Mouse (Mus musculus): ENCODE measurements around the gene Tnfrsf13b. TPM values are rescaled to one million over a fixed set of nuclear protein-coding genes. Genes with fewer than 3 reads are reported as not detected.
A peak's percentile ranks its signal among the peaks of the same experiment; 100 is the strongest.

Tnfrsf13b gene
- polyA plus RNA-seq (2015; fragmentation: Nextera tagmentation; extraction: Ambion mirVana), result 0.48 and 0.63 TPM in 2 replicates

GRCm38 (mm10) chr11:61126606-61127355 lies at the start of gene Tnfrsf13b:
TSS of gene Tnfrsf13b (plus strand) at chr11:61126755.
- H3K4me3 ChIP-seq, result no peak within 1 kb of the TSS
- no peaks in the 10 kb centered on the region for H3K36me3 ChIP-seq (ENCODE audit: poor library complexity, severe bottlenecking)
- no peak for ATAC-seq
- no peaks in the 10 kb centered on the region for H3K4me1 ChIP-seq
- no peaks in the 10 kb centered on the region for H3K9me3 ChIP-seq (replicated peaks)
- no peaks in the 10 kb centered on the region for H3K27me3 ChIP-seq
- no peak within 1 kb of the TSS for H3K27ac ChIP-seq
- WGBS, result 87% methylated on average over 23 of the region's 23 CpGs
- no peak within 1 kb of the TSS for H3K9ac ChIP-seq
- no peak within 1 kb of the TSS for H3K4me2 ChIP-seq

DNA sequence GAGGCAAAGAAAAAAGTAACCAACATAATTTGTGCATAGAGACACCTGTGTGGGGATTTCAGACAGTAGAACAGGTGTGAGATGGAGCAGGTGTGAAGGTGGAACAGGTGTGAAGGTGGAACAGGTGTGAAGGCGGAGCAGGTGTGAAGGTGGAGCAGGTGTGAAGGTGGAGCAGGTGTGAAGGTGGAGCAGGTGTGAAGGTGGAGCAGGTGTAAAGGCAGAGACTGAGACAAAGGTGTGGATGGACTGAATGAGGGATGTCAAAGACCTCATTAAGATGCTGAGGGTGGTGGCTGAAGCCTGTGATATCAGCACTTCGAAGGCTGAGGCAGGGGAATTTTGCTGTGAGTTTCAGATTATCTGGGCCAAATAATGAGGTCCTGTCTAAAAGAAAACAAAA lies 44.9 kb upstream of the Tnfrsf13b start:
- Histone ChIP-seq H3K4me2 (no peak overlapping the region), H3K27ac (no peak overlapping the region), H3K9me3 (replicated peaks) (no peaks in the 10 kb centered on the region), H3K27me3 (no peaks in the 10 kb centered on the region), H3K4me3 (no peak overlapping the region), H3K4me1 (no peaks in the 10 kb centered on the region), H3K36me3 (ENCODE audit: poor library complexity, severe bottlenecking) (no peaks in the 10 kb centered on the region), H3K9ac (no peak overlapping the region)
- 80% methylated on average over 2 of the region's 2 CpGs for WGBS
- no peak for ATAC-seq

GRCm38 (mm10) chr11:61090195-61090594 lies 36.4 kb upstream of the Tnfrsf13b start:
- no peaks in the 10 kb centered on the region for H3K9me3 ChIP-seq (replicated peaks)
- H3K9ac ChIP-seq, result no peak overlapping the region
- H3K36me3 ChIP-seq (ENCODE audit: poor library complexity, severe bottlenecking), result no peaks in the 10 kb centered on the region
- no peaks in the 10 kb centered on the region for H3K4me1 ChIP-seq
- no peak overlapping the region for H3K4me3 ChIP-seq
- no peaks in the 10 kb centered on the region for H3K27me3 ChIP-seq
- no peak overlapping the region for H3K27ac ChIP-seq
- ATAC-seq, result no peak
- 69% methylated on average over 7 of the region's 7 CpGs for WGBS
- no peak overlapping the region for H3K4me2 ChIP-seq

DNA sequence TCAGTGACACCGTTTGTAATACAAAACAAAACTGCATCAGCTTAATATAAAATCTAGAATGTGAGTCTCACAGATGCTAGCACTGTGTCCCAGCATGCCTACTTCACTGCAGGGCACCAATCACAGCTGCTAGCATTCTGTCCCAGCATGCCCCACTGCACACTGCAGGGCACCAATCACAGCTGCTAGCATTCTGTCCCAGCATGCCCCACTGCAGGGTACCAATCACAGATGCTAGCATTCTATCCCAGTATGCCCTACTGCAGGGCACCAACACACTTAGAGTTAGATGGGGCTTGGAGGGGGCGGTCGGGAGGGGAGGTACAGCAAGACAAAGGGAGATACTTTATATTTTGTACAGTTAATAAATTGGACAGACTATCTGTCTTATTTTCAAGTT lies 35.4 kb upstream of the Tnfrsf13b start:
- Histone ChIP-seq H3K4me1 (no peaks in the 10 kb centered on the region), H3K4me3 (no peak overlapping the region), H3K36me3 (ENCODE audit: poor library complexity, severe bottlenecking) (no peaks in the 10 kb centered on the region), H3K9me3 (replicated peaks) (no peaks in the 10 kb centered on the region), H3K4me2 (no peak overlapping the region), H3K27me3 (no peaks in the 10 kb centered on the region), H3K27ac (no peak overlapping the region), H3K9ac (no peak overlapping the region)
- 51% methylated on average over 3 of the region's 3 CpGs for WGBS
- peak; percentile 45; the same call in 1 of the 2 replicates for ATAC-seq

- H3K9me3 ChIP-seq (replicated peaks), result no peaks in the 10 kb centered on the region
- no peak overlapping the region for H3K4me3 ChIP-seq
- H3K27ac ChIP-seq, result no peak overlapping the region
- no peaks in the 10 kb centered on the region for H3K4me1 ChIP-seq
- no peaks in the 10 kb centered on the region for H3K36me3 ChIP-seq (ENCODE audit: poor library complexity, severe bottlenecking)
- 12% methylated on average over 7 of the region's 7 CpGs for WGBS
- no peak for ATAC-seq
- H3K27me3 ChIP-seq, result no peaks in the 10 kb centered on the region
- H3K4me2 ChIP-seq, result no peak overlapping the region
- H3K9ac ChIP-seq, result no peak overlapping the region
These were observed 34.8 kb upstream of the Tnfrsf13b start for GRCm38 (mm10) chr11:61091642-61092262.

DNA sequence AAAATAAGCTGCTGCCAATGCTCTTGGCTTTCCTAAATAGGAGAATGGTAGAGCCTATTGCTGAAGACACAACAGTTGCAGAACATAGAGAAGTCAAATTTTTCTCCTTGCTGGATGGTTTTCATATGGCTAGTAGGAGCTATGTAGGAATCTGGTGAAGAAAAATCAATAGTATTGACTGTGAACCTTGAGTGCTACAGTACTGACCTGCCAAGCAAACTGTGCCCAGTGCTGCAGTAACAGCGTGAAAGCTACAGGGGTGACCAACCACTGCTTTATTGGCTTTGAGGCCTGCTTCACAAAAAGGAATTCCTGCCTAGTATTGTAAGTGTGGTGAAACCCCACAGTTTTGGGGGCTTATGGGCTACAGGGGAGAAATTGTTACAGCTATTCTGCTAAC lies 28.5 kb upstream of the Tnfrsf13b start:
- 68% methylated on average over 1 of the region's 1 CpGs for WGBS
- no peaks in the 10 kb centered on the region for H3K36me3 ChIP-seq (ENCODE audit: poor library complexity, severe bottlenecking)
- no peak overlapping the region for H3K9ac ChIP-seq
- peaks cover 3% of the 10 kb centered on the region; the same call in 1 of the 2 replicates for H3K4me1 ChIP-seq
- no peak for ATAC-seq
- no peaks in the 10 kb centered on the region for H3K27me3 ChIP-seq
- no peak overlapping the region for H3K4me3 ChIP-seq
- no peaks in the 10 kb centered on the region for H3K9me3 ChIP-seq (replicated peaks)
- H3K4me2 ChIP-seq, result no peak overlapping the region
- no peak overlapping the region for H3K27ac ChIP-seq

- no peak overlapping the region for H3K4me3 ChIP-seq
- 52% methylated on average over 13 of the region's 13 CpGs for WGBS
- ATAC-seq, result no peak
- H3K27ac ChIP-seq, result no peak overlapping the region
- no peak overlapping the region for H3K4me2 ChIP-seq
- H3K9ac ChIP-seq, result no peak overlapping the region
- H3K9me3 ChIP-seq (replicated peaks), result no peaks in the 10 kb centered on the region
- peaks cover 5% of the 10 kb centered on the region; the same call in 1 of the 2 replicates for H3K27me3 ChIP-seq
- H3K36me3 ChIP-seq (ENCODE audit: poor library complexity, severe bottlenecking), result no peaks in the 10 kb centered on the region
- H3K4me1 ChIP-seq, result peaks cover 7% of the 10 kb centered on the region; the same call in 1 of the 2 replicates
These were observed 23.9 kb upstream of the Tnfrsf13b start for GRCm38 (mm10) chr11:61102397-61103339.

- WGBS, result 17% methylated on average over 20 of the region's 20 CpGs
- H3K27me3 ChIP-seq, result peaks cover 5% of the 10 kb centered on the region; the same call in 1 of the 2 replicates
- H3K4me2 ChIP-seq, result peak overlapping the region; percentile 1; the same call in 1 of the 2 replicates
- H3K4me3 ChIP-seq, result no peak overlapping the region
- no peaks in the 10 kb centered on the region for H3K36me3 ChIP-seq (ENCODE audit: poor library complexity, severe bottlenecking)
- H3K9ac ChIP-seq, result no peak overlapping the region
- peaks cover 7% of the 10 kb centered on the region; the same call in 1 of the 2 replicates for H3K4me1 ChIP-seq
- H3K9me3 ChIP-seq (replicated peaks), result no peaks in the 10 kb centered on the region
- peak; percentile 92 for ATAC-seq
- H3K27ac ChIP-seq, result no peak overlapping the region
These were observed 22.2 kb upstream of the Tnfrsf13b start for GRCm38 (mm10) chr11:61104241-61104901.

DNA sequence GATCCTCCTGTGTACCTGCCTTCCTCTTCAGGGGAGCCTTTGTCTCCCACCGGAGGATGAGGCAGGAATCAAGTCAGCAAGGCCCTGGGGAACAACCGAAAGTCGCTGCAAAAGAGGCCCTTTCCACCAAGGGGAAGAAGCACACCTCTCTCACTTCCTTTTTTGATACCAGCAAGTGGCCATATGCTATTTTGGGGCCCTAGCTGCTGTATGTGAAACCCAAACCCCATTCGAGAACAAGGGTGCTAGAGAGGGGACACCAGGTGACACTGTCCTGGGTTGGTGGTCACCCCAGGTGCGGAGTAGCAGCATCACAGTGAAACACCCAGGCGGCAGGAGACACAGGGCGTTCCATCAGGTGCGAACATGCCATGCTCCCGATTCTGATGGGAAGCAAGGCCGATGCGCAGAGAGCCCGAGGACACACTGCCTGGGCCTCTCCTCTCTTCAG lies 17.6 kb upstream of the Tnfrsf13b start:
- H3K4me1 ChIP-seq, result 0 out of 2 replicates have a peak, but pooled peaks cover 3% of the 10 kb centered on the region
- no peak overlapping the region for H3K4me3 ChIP-seq
- no peak overlapping the region for H3K9ac ChIP-seq
- ATAC-seq, result no peak
- H3K27me3 ChIP-seq, result peaks cover under 1% of the 10 kb centered on the region; the same call in 1 of the 2 replicates
- no peak overlapping the region for H3K4me2 ChIP-seq
- no peaks in the 10 kb centered on the region for H3K9me3 ChIP-seq (replicated peaks)
- no peak overlapping the region for H3K27ac ChIP-seq
- no peaks in the 10 kb centered on the region for H3K36me3 ChIP-seq (ENCODE audit: poor library complexity, severe bottlenecking)
- 92% methylated on average over 12 of the region's 12 CpGs for WGBS

GRCm38 (mm10) chr11:61109707-61110106 lies 16.8 kb upstream of the Tnfrsf13b start:
- WGBS, result 86% methylated on average over 6 of the region's 6 CpGs
- H3K4me2 ChIP-seq, result no peak overlapping the region
- ATAC-seq, result no peak

GRCm38 (mm10) chr11:61110113-61110512 lies 16.4 kb upstream of the Tnfrsf13b start:
- 87% methylated on average over 10 of the region's 10 CpGs for WGBS
- H3K36me3 ChIP-seq (ENCODE audit: poor library complexity, severe bottlenecking), result no peaks in the 10 kb centered on the region
- no peak for ATAC-seq
- no peaks in the 10 kb centered on the region for H3K27me3 ChIP-seq
- no peak overlapping the region for H3K9ac ChIP-seq
- H3K9me3 ChIP-seq (replicated peaks), result no peaks in the 10 kb centered on the region
- no peak overlapping the region for H3K4me2 ChIP-seq
- no peak overlapping the region for H3K27ac ChIP-seq
- H3K4me3 ChIP-seq, result no peak overlapping the region
- H3K4me1 ChIP-seq, result no peaks in the 10 kb centered on the region

More at GRCm38 (mm10) chr11:61109707-61110106, 16.8 kb upstream of the Tnfrsf13b start:
- Histone ChIP-seq H3K27ac (no peak overlapping the region), H3K9me3 (replicated peaks) (no peaks in the 10 kb centered on the region), H3K9ac (no peak overlapping the region), H3K27me3 (no peaks in the 10 kb centered on the region), H3K36me3 (ENCODE audit: poor library complexity, severe bottlenecking) (no peaks in the 10 kb centered on the region), H3K4me3 (no peak overlapping the region), H3K4me1 (no peaks in the 10 kb centered on the region)
